Mouse (Mus musculus) mouse embryonic stem cell (cell line): ENCODE measurements around the gene Surf1.

Source experiments
- in situ Hi-C, 2 experiments: fragments of 300-500 bp; cut with MboI; formaldehyde crosslinking; loops; 1 replicate in 1 of 2; 3 replicates in 1 of 2; pipeline ENCODE4 v1.14.3; 2019 to 2020; ENCODE audit warnings: low sequenced_read_pairs in 2 of 2, low pct_unique_long_range_greater_than_20kb in 1 of 2, mixed read lengths in 1 of 2; ENCODE audit not compliant: unreplicated experiment in 1 of 2

Gene Surf1

DNA sequence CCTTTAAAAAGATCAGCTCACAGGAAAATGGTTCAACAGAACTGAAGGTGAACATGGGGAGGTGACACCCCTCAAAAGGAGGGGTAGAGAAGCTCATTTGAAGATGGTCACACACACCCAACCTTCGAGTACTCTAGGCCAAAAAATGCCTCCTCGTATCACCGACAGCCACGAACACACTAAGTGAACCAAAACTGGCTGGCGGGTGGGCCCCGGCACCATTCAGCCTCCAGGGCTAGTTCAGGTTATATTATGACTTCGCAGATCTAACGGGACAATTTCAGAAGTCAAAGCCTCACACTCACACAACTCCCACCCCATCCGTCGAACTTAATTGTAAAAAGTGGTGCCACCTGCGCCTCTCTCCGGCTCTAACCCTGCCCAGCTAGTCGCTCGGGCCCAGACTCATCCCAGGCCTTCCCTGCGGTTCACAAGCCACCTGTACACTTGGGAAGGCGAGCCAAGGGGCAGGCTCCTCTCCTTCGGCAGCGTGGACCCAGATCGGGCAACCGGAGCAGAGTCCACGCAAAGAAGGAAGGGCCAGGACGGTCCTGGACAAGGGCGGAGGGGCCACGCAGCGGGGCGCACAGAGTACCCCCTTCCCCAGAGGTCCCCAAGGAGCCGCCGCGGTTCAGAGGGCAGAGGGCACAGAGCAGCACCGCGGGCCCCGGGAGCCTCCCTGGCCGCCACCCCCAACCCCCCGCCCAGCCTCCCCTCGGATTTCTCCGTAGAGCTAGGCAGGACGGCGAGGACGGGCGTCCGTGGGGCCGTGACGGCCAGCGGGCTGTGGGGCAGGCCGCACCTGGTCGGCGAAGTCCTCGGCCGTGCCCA is 16.4 kb upstream of the Surf1 start:
- in situ Hi-C loops: no loop called here

DNA sequence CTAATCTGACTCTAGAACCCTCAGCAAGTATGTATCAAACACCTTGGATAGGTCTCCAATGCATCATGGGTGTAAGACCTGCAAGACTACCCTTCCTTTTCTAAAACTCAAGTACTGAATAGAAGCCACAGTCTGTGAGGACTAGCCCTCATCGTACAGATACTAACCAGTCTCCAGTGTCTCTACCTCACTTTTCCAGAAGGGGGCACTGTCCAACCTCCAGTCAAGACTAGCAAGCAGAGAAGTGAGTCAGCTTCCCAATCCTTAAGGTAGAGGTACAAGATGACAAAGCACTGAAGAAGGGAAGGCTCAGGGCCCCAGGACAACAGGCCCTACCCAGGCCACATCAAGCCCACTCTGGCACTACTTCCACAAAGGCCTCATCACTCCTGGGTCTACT is 14.1 kb upstream of the Surf1 start:
- in situ Hi-C loops: no loop called here

DNA sequence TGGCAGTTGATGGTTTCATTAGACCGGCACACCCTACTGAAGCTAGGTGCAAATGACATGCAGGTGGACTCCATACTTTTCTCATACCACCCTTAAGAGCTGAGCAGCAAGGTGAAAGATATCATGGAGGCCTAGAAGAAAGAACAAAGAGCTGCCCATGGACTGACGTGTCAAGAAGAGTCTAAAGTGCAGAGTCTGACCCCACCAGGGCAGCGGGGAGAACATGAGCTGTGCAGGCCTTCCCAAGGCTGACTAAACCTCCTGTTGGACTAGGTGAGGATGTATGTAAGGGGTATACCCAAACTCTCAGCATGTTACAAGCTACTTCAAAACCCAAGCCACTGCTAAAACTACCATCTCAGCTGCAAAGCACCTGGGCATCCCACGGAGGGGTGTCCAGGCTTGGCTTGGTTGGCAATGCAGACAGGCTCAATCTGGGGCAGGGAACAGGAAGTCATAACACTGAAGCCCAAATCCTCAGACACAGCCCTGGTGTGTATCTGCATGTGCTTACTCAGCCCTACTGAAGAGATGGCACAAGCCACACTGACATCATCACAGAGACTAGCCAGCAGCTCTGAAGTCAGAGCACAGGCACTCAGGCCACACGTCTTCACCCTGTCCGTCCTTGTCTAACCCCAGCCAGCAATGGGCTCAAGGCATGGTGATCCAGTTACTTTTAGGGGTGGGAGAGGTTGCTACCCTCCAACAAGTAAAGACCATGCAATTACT is 11.6 kb upstream of the Surf1 start:
- in situ Hi-C loops: no loop called here

- in situ Hi-C loops: no loop called here
Observed at GRCm38 (mm10) chr2:26921784-26922183, 5.5 kb upstream of the Surf1 start.

DNA sequence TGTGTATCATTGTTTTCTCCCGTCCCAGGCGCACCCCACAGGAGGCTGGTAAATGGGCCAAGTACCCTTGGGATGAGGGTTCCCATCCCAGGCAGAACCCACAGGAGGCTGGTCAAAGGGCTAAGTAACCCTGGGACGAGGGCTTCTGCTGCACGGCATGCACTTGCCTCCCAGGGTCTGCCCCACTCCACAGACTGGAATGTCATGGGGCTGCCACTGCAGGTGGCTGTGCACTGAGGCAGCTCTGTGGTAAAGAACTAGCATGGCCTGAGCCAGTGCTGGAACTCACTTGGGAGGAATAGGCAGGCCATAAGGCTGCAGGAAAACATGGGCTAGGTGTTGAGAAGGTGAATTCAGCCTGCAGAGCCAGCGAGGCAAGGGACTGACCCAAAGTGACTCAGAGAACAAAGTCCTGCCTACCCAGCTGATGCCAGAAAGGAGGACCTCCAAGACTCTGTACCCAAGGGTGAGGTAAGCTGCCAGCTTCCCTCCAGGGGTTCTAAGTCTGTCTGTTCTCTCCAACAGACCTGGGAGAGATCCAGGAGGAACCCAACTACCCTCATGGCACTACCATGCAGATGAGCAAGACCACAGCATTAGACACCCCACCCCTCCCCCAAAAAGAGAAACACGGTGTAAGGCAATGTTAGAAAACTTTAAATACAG is 4.0 kb upstream of the Surf1 start:
- in situ Hi-C loops: no loop called here

DNA sequence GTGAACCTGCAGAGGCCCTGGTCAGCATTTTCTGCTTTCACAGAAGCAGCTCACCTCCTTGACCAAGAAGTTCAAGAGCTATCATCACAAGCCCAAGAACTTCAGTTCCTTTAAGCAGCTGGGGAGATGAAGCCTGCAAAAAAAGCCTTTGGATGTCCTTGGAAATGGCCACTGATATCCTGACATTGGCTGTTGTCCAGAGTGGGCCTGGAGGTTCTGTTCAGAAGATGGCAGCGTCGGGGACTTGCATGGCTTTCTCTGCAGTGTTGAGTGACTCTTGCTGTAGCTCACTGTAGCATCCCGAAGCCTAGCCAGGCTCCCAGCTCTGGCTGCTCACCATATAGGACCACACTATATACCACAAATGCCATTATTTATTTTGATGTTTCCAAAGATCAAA is 3.4 kb upstream of the Surf1 start:
- in situ Hi-C loops: no loop called here

GRCm38 (mm10) chr2:26916738-26917137 is 408 bp upstream of the Surf1 start:
- in situ Hi-C loops: no loop called here

- in situ Hi-C loops: no loop called here
Observed at GRCm38 (mm10) chr2:26914148-26914941, 2.0 kb downstream of the Surf1 start.

DNA sequence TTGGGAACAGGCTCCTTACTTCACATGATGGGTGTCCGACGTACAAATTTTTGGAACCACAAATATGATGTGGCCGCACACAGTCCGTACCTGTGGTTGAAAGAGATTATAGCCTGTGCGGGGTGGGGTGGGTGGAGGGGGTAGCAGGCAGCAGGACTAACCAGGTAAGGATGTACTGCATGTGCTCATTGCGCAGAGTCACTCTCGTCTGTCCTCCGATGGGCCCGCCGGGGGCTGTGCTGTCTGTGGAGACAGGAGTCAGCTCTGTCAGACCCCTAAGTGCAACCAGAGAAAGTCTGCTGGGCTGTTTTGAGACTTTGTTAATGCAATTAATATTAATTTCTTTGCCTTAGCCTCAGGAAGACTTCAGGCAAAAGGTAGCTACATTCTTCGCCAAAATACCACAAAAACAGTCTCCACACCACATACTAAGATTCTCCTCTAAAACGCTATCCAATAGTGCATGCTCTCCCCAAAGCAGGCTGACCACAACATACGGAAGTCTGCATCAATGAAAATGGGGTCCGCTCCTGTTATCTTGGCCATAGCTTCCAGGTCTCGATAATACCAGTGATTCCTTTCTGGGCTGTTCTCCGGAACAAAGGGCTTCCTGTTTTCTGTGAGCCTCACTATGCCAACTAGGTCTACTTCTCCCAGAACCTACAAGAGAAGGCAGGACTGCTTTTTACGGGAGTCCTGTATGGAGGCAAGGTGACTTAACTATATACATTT is 2.7 kb downstream of the Surf1 start:
- in situ Hi-C loops: no loop called here

GRCm38 (mm10) chr2:26912253-26912770 is 4.0 kb downstream of the Surf1 start:
- in situ Hi-C loops: no loop called here

DNA sequence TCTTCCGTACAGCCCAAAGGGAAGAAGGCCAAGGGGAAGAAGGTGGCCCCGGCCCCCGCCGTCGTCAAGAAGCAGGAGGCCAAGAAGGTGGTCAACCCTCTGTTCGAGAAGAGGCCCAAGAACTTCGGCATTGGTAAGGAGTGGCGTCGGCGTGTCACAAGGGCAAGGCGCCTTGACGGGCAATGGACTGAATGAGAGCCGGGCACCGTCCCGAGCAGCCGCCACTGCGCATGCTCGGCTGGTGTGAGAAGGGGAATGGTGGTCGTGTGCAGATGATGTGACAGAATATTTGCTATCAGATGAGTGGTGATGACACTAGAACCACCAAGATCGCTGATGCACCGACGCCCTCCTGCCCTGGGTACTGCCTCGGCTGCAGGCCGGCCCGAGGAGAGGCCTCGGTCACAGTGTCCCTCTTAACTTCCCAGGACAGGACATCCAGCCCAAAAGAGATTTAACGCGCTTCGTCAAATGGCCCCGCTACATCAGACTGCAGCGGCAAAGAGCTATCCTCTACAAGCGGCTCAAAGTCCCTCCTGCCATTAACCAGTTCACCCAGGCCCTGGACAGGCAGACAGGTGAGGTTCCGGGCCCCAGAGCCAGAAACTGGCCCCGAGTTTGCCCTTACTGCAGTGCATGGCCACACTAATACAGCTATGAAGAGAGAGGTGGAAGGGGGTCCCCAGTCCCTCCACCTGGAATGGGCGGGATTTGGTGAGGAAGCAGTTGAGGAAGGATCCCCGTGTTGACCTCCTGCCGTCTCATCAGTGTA is 5.2 kb downstream of the Surf1 start:
- in situ Hi-C loops: no loop called here

- in situ Hi-C loops: no loop called here
Observed at GRCm38 (mm10) chr2:26910124-26910993, 6.0 kb downstream of the Surf1 start, which contains the start of the genes Med22 and Rpl7a. Med22 (minus strand) TSS chr2:26910677. Rpl7a (plus strand) TSS chr2:26910764.

- in situ Hi-C loops: loop anchor here in 1 of 2 experiments (5.0 kb wide), 1 partner anchor 267 kb away; no protein-coding TSS in a partner anchor
Observed at GRCm38 (mm10) chr2:26909387-26909784, 6.9 kb downstream of the Surf1 start.

DNA sequence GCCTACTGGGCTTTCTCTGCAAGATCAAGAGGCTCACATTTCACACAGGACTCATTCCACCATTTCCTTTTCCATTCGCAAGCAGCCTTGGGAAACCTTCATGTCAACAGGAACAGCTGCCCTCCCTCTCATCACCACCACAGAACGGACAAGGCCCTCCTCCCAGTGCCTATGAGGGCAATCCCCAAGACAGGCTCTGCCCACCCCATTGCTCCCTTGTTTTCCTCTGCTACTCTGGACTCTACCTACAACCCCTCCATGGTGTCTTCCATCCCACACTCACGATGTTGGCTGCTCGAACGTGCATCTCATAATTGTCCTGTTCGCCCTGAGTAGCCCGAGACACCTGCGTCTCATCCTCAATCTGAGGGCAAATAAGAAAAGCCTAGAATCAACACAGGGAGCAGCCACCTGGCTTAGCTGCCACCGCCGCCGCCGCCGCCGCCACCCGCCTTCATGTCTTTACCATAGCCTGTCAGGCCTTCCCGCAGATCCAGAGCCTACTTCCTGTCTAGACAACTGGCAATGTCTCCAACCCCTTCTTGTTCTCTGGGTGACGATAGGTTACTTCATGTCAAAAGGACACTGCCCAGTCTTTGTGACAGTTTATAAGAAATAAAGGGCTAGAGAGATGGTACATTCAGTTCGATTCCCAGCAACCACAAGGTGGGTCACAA is 7.5 kb downstream of the Surf1 start:
- in situ Hi-C loops: loop anchor here in 1 of 2 experiments (5.0 kb wide), 1 partner anchor 267 kb away; no protein-coding TSS in a partner anchor

DNA sequence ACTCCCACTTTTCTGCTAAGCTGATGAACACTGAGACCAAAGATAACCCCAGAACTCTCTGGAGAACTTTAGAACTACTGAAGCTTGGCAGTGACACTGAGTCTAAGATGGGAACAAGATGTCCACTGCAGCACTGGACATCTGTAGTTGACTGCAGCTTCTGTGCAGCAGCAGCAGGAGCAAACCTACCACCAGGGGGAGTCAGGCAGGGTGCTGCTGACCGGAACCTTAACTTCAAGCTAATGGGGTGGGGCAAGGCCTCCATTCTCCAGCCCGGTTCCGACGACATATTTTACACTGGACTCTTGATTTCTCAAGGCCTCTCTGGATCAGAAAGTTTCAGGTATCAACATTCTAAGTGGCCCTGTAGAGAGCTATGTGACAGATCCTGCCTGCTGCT is 9.2 kb downstream of the Surf1 start:
- in situ Hi-C loops: loop anchor here in 1 of 2 experiments (5.0 kb wide), 1 partner anchor 265 kb away; no protein-coding TSS in a partner anchor
